Mouse (Mus musculus) gastrocnemius, adult 2 months (tissue): ENCODE data around the gene Rnf144a. TPM values are rescaled to one million over a fixed set of nuclear protein-coding genes. Genes with fewer than 3 reads are reported as not detected.
"Not testable (repeated sequence)": the region's sequence is repeated elsewhere in the genome, so short reads cannot be mapped to it uniquely, and the experiment has no call there.

Experiments used
- DNase-seq: peaks from one replicate; pipeline ENCODE4 v3.0.0; 2022
- H3K27ac ChIP-seq: fragments of 200-600 bp; 2 replicates; pipeline ENCODE4 v1.8.1; 2022; ENCODE audit warnings: mild to moderate bottlenecking
- H3K4me3 ChIP-seq: fragments of 200-600 bp; 2 replicates; pipeline ENCODE4 v1.8.1; 2022; ENCODE audit warnings: mild to moderate bottlenecking, moderate library complexity
- CTCF ChIP-seq: fragments of 200-600 bp; IDR thresholded peaks from 2 replicates; pipeline ENCODE4 v1.8.1; 2022; ENCODE audit warnings: antibody characterized with exemption, mild to moderate bottlenecking, moderate library complexity
- intact Hi-C: fragments of 180-260 bp; cut with DNase I; formaldehyde crosslinking; loops from one replicate; pipeline ENCODE4 v1.15.1; 2025
- total RNA-seq, 2 experiments: library from RNA; stranded (reverse); gene quantifications; 2 replicates each; pipeline ENCODE4 v1.2.3; 2021

The Rnf144a gene
- total RNA-seq, 2 experiments from 2014 or later = 3.3 to 4.6 TPM

- peak; percentile 40 for DNase-seq
- no peak overlapping the region for H3K27ac ChIP-seq
- no peak for TF ChIP-seq CTCF
- intact Hi-C loops = no loop called here
- H3K4me3 ChIP-seq = no peak overlapping the region
Measured at GRCm38 (mm10) chr12:26436334-26436733, 21.3 kb upstream of the Rnf144a start.

- H3K4me3 ChIP-seq, intact Hi-C loops, H3K27ac ChIP-seq, DNase-seq: not testable (repeated sequence)
Measured at GRCm38 (mm10) chr12:26428771-26429170, 13.7 kb upstream of the Rnf144a start.

- TF ChIP-seq CTCF = peak; percentile 72
- H3K4me3 ChIP-seq = no peak overlapping the region
- intact Hi-C loops = no loop called here
- no peak overlapping the region for H3K27ac ChIP-seq
- no peak for DNase-seq
Measured at GRCm38 (mm10) chr12:26424841-26425240, 9.8 kb upstream of the Rnf144a start.

GRCm38 (mm10) chr12:26418322-26418721 lies 3.3 kb upstream of the Rnf144a start:
- Histone ChIP-seq H3K4me3 (no peak overlapping the region), H3K27ac (no peak overlapping the region)
- no peak for DNase-seq
- intact Hi-C loops = no loop called here
- no peak for TF ChIP-seq CTCF

- no peak for TF ChIP-seq CTCF
- intact Hi-C loops = no loop called here
- no peak for DNase-seq
- H3K4me3 ChIP-seq = no peak overlapping the region
- no peak overlapping the region for H3K27ac ChIP-seq
Measured at GRCm38 (mm10) chr12:26416636-26417295, 1.7 kb upstream of the Rnf144a start.

- intact Hi-C loops = loop anchor here (2.0 to 5.0 kb wide), 2 partner anchors 82 to 100 kb away; no protein-coding TSS in a partner anchor
- TF ChIP-seq CTCF = no peak
Measured at GRCm38 (mm10) chr12:26414451-26415103, 477 bp downstream of the Rnf144a start.

GRCm38 (mm10) chr12:26413961-26414411 lies 1.1 kb downstream of the Rnf144a start:
- no peak for DNase-seq
- H3K27ac ChIP-seq = peak overlapping the region; percentile 90
- H3K4me3 ChIP-seq = peak overlapping the region; percentile 97
- intact Hi-C loops = loop anchor here (2.0 to 5.0 kb wide), 2 partner anchors 82 to 99 kb away; no protein-coding TSS in a partner anchor
- no peak for TF ChIP-seq CTCF

More at GRCm38 (mm10) chr12:26414451-26415103, 477 bp downstream of the Rnf144a start:
- H3K27ac ChIP-seq = peak overlapping the region; percentile 90
- peak overlapping the region; percentile 97 for H3K4me3 ChIP-seq
- DNase-seq = peak; percentile 60

GRCm38 (mm10) chr12:26412802-26413201 lies 2.3 kb downstream of the Rnf144a start:
- intact Hi-C loops = loop anchor here (5.0 kb wide), 1 partner anchor 81 kb away; no protein-coding TSS in a partner anchor
- TF ChIP-seq CTCF = no peak
- peak; percentile 68 for DNase-seq
- H3K4me3 ChIP-seq = peak overlapping the region; percentile 97
- H3K27ac ChIP-seq = peak overlapping the region; percentile 90

- Histone ChIP-seq H3K27ac (peak overlapping the region; percentile 90), H3K4me3 (peak overlapping the region; percentile 97)
- DNase-seq = peak; percentile 42
- intact Hi-C loops = loop anchor here (5.0 kb wide), 1 partner anchor 80 kb away; no protein-coding TSS in a partner anchor
- no peak for TF ChIP-seq CTCF
Measured at GRCm38 (mm10) chr12:26411841-26412450, 3.1 kb downstream of the Rnf144a start.

GRCm38 (mm10) chr12:26410443-26410842 lies 4.6 kb downstream of the Rnf144a start:
- intact Hi-C loops = loop anchor here (5.0 kb wide), 1 partner anchor 78 kb away; no protein-coding TSS in a partner anchor
- Histone ChIP-seq H3K4me3 (no peak overlapping the region), H3K27ac (no peak overlapping the region)
- TF ChIP-seq CTCF = no peak
- no peak for DNase-seq

- DNase-seq = no peak
- intact Hi-C loops = no loop called here
- no peak for TF ChIP-seq CTCF
- Histone ChIP-seq H3K4me3 (no peak overlapping the region), H3K27ac (no peak overlapping the region)
Measured at GRCm38 (mm10) chr12:26408707-26409106, 6.3 kb downstream of the Rnf144a start.

- Histone ChIP-seq H3K27ac (peak overlapping the region; percentile 46), H3K4me3 (no peak overlapping the region)
Measured at GRCm38 (mm10) chr12:26404781-26405702, 10.0 kb downstream of the Rnf144a start.

More at GRCm38 (mm10) chr12:26404781-26405702, 10.0 kb downstream of the Rnf144a start:
- peak; percentile 26 for DNase-seq
- no peak for TF ChIP-seq CTCF
- intact Hi-C loops = loop anchor here (5.0 kb wide), 1 partner anchor 43 kb away; no protein-coding TSS in a partner anchor
